Mouse (Mus musculus): ENCODE measurements at regions not wholly inside any gene's neighbourhood (a gene's known extent, or its start where the extent isn't known, plus 50 kb on each side); places are given as distances from the start of the nearest gene placed in this dataset.
A peak's percentile ranks its signal among the peaks of the same experiment; 100 is the strongest.

GRCm38 (mm10) chr8:103808171-103808570 lies 293.3 kb upstream of the Cdh5 start:
- Histone ChIP-seq H3K9ac (ENCODE audit: low read depth, low read length) (no peak overlapping the region), H3K36me3 (ENCODE audit: control insufficient read depth, insufficient read depth, low read length) (no peaks in the 10 kb centered on the region), H3K27ac (replicated peaks; ENCODE audit: low read depth, low read length) (peak overlapping the region; percentile 40; the same call in 1 of the 2 replicates), H3K27me3 (replicated peaks; ENCODE audit: control insufficient read depth, insufficient read depth, low read length) (no peaks in the 10 kb centered on the region), H3K4me1 (ENCODE audit: control insufficient read depth, insufficient read depth, low read length) (peaks cover 21% of the 10 kb centered on the region), H3K4me2 (ENCODE audit: low read depth, low read length) (no peak overlapping the region), H3K4me3 (ENCODE audit: low read depth, low read length) (no peak overlapping the region), H3K9me3 (ENCODE audit: control insufficient read depth, low read length) (0 out of 2 replicates have a peak, but pooled peaks cover 5% of the 10 kb centered on the region)
- WGBS: 55% methylated on average over 5 of the region's 5 CpGs
- no peak for ATAC-seq (ENCODE audit: low read depth)
- DNase-seq (ENCODE audit: low spot score): peak; percentile 62

GRCm38 (mm10) chr8:103808580-103808979 lies 292.8 kb upstream of the Cdh5 start:
- 27% methylated on average over 8 of the region's 8 CpGs for WGBS
- H3K9ac ChIP-seq (ENCODE audit: low read depth, low read length): no peak overlapping the region
- peaks cover 25% of the 10 kb centered on the region for H3K4me1 ChIP-seq (ENCODE audit: control insufficient read depth, insufficient read depth, low read length)
- 0 out of 2 replicates have a peak, but pooled peaks cover 5% of the 10 kb centered on the region for H3K9me3 ChIP-seq (ENCODE audit: control insufficient read depth, low read length)
- DNase-seq (ENCODE audit: low spot score): peak; percentile 62
- no peaks in the 10 kb centered on the region for H3K36me3 ChIP-seq (ENCODE audit: control insufficient read depth, insufficient read depth, low read length)
- no peak overlapping the region for H3K4me3 ChIP-seq (ENCODE audit: low read depth, low read length)
- H3K4me2 ChIP-seq (ENCODE audit: low read depth, low read length): no peak overlapping the region
- no peaks in the 10 kb centered on the region for H3K27me3 ChIP-seq (replicated peaks; ENCODE audit: control insufficient read depth, insufficient read depth, low read length)
- ATAC-seq (ENCODE audit: low read depth): no peak
- peak overlapping the region; percentile 40 for H3K27ac ChIP-seq (replicated peaks; ENCODE audit: low read depth, low read length)

- WGBS: 43% methylated on average over 7 of the region's 7 CpGs
- no peaks in the 10 kb centered on the region for H3K36me3 ChIP-seq (ENCODE audit: control insufficient read depth, insufficient read depth, low read length)
- 0 out of 2 replicates have a peak, but pooled peaks cover 5% of the 10 kb centered on the region for H3K9me3 ChIP-seq (ENCODE audit: control insufficient read depth, low read length)
- H3K9ac ChIP-seq (ENCODE audit: low read depth, low read length): no peak overlapping the region
- ATAC-seq (ENCODE audit: low read depth) (peak; percentile 56; the same call in 1 of the 2 replicates), DNase-seq (ENCODE audit: low spot score) (peak; percentile 83)
- H3K4me1 ChIP-seq (ENCODE audit: control insufficient read depth, insufficient read depth, low read length): peaks cover 28% of the 10 kb centered on the region
- H3K27ac ChIP-seq (replicated peaks; ENCODE audit: low read depth, low read length): peak overlapping the region; percentile 40
- H3K4me3 ChIP-seq (ENCODE audit: low read depth, low read length): no peak overlapping the region
- no peaks in the 10 kb centered on the region for H3K27me3 ChIP-seq (replicated peaks; ENCODE audit: control insufficient read depth, insufficient read depth, low read length)
- no peak overlapping the region for H3K4me2 ChIP-seq (ENCODE audit: low read depth, low read length)
These were observed 292.3 kb upstream of the Cdh5 start for GRCm38 (mm10) chr8:103809140-103809539.

- peak; percentile 78 for ATAC-seq (ENCODE audit: low read depth)
- Histone ChIP-seq H3K27ac (replicated peaks; ENCODE audit: low read depth, low read length) (peak overlapping the region; percentile 87), H3K36me3 (ENCODE audit: control insufficient read depth, insufficient read depth, low read length) (no peaks in the 10 kb centered on the region), H3K27me3 (replicated peaks; ENCODE audit: control insufficient read depth, insufficient read depth, low read length) (no peaks in the 10 kb centered on the region), H3K9me3 (ENCODE audit: control insufficient read depth, low read length) (no peaks in the 10 kb centered on the region), H3K4me1 (ENCODE audit: control insufficient read depth, insufficient read depth, low read length) (peaks cover 45% of the 10 kb centered on the region), H3K9ac (ENCODE audit: low read depth, low read length) (no peak overlapping the region), H3K4me2 (ENCODE audit: low read depth, low read length) (no peak overlapping the region), H3K4me3 (ENCODE audit: low read depth, low read length) (no peak overlapping the region)
- peak; percentile 97 for DNase-seq (ENCODE audit: low spot score)
- 20% methylated on average over 10 of the region's 10 CpGs for WGBS
These were observed 287.4 kb upstream of the Cdh5 start for GRCm38 (mm10) chr8:103813954-103814591.

- WGBS: 56% methylated on average over 15 of the region's 15 CpGs
- Histone ChIP-seq H3K4me1 (ENCODE audit: control insufficient read depth, insufficient read depth, low read length) (peaks cover 42% of the 10 kb centered on the region), H3K9ac (ENCODE audit: low read depth, low read length) (no peak overlapping the region), H3K36me3 (ENCODE audit: control insufficient read depth, insufficient read depth, low read length) (no peaks in the 10 kb centered on the region), H3K9me3 (ENCODE audit: control insufficient read depth, low read length) (no peaks in the 10 kb centered on the region), H3K4me3 (ENCODE audit: low read depth, low read length) (no peak overlapping the region), H3K27ac (replicated peaks; ENCODE audit: low read depth, low read length) (peak overlapping the region; percentile 87), H3K4me2 (ENCODE audit: low read depth, low read length) (no peak overlapping the region), H3K27me3 (replicated peaks; ENCODE audit: control insufficient read depth, insufficient read depth, low read length) (no peaks in the 10 kb centered on the region)
- ATAC-seq (ENCODE audit: low read depth) (no peak), DNase-seq (ENCODE audit: low spot score) (peak; percentile 34)
These were observed 285.1 kb upstream of the Cdh5 start for GRCm38 (mm10) chr8:103816101-103816894.

- 0 out of 2 replicates have a peak overlapping the region, but pooled peaks have one; percentile 4 for H3K27ac ChIP-seq (replicated peaks; ENCODE audit: low read depth, low read length)
These were observed 277.9 kb upstream of the Cdh5 start for GRCm38 (mm10) chr8:103823541-103823940.

GRCm38 (mm10) chr8:103824747-103825146 lies 276.7 kb upstream of the Cdh5 start:
- Histone ChIP-seq H3K4me2 (ENCODE audit: low read depth, low read length) (no peak overlapping the region), H3K27ac (replicated peaks; ENCODE audit: low read depth, low read length) (peak overlapping the region; percentile 73), H3K9me3 (ENCODE audit: control insufficient read depth, low read length) (no peaks in the 10 kb centered on the region), H3K27me3 (replicated peaks; ENCODE audit: control insufficient read depth, insufficient read depth, low read length) (no peaks in the 10 kb centered on the region), H3K4me3 (ENCODE audit: low read depth, low read length) (no peak overlapping the region), H3K4me1 (ENCODE audit: control insufficient read depth, insufficient read depth, low read length) (peaks cover 10% of the 10 kb centered on the region), H3K9ac (ENCODE audit: low read depth, low read length) (no peak overlapping the region), H3K36me3 (ENCODE audit: control insufficient read depth, insufficient read depth, low read length) (no peaks in the 10 kb centered on the region)
- ATAC-seq (ENCODE audit: low read depth) (no peak), DNase-seq (ENCODE audit: low spot score) (peak; percentile 24)
- WGBS: 19% methylated on average over 1 of the region's 1 CpGs

More at GRCm38 (mm10) chr8:103823541-103823940, 277.9 kb upstream of the Cdh5 start:
- no peak overlapping the region for H3K9ac ChIP-seq (ENCODE audit: low read depth, low read length)
- peak; percentile 64 for ATAC-seq (ENCODE audit: low read depth)
- 38% methylated on average over 7 of the region's 7 CpGs for WGBS
- no peak overlapping the region for H3K4me2 ChIP-seq (ENCODE audit: low read depth, low read length)
- H3K36me3 ChIP-seq (ENCODE audit: control insufficient read depth, insufficient read depth, low read length): no peaks in the 10 kb centered on the region
- peak; percentile 92 for DNase-seq (ENCODE audit: low spot score)
- H3K27me3 ChIP-seq (replicated peaks; ENCODE audit: control insufficient read depth, insufficient read depth, low read length): no peaks in the 10 kb centered on the region
- H3K9me3 ChIP-seq (ENCODE audit: control insufficient read depth, low read length): no peaks in the 10 kb centered on the region
- H3K4me3 ChIP-seq (ENCODE audit: low read depth, low read length): no peak overlapping the region
- peaks cover 10% of the 10 kb centered on the region for H3K4me1 ChIP-seq (ENCODE audit: control insufficient read depth, insufficient read depth, low read length)

- no peak overlapping the region for H3K4me3 ChIP-seq (ENCODE audit: low read depth, low read length)
- no peaks in the 10 kb centered on the region for H3K27me3 ChIP-seq (replicated peaks; ENCODE audit: control insufficient read depth, insufficient read depth, low read length)
- peak; percentile 71; the same call in 1 of the 2 replicates for ATAC-seq (ENCODE audit: low read depth)
- H3K9me3 ChIP-seq (ENCODE audit: control insufficient read depth, low read length): no peaks in the 10 kb centered on the region
- no peak overlapping the region for H3K4me2 ChIP-seq (ENCODE audit: low read depth, low read length)
- H3K36me3 ChIP-seq (ENCODE audit: control insufficient read depth, insufficient read depth, low read length): no peaks in the 10 kb centered on the region
- WGBS: 32% methylated on average over 3 of the region's 3 CpGs
- H3K4me1 ChIP-seq (ENCODE audit: control insufficient read depth, insufficient read depth, low read length): peaks cover 10% of the 10 kb centered on the region
- no peak overlapping the region for H3K9ac ChIP-seq (ENCODE audit: low read depth, low read length)
- peak overlapping the region; percentile 73 for H3K27ac ChIP-seq (replicated peaks; ENCODE audit: low read depth, low read length)
- peak; percentile 88 for DNase-seq (ENCODE audit: low spot score)
These were observed 276.1 kb upstream of the Cdh5 start for GRCm38 (mm10) chr8:103825289-103825688.
